Mouse (Mus musculus) A20 (cell line): ENCODE results near the gene Best1.
"Not testable (repeated sequence)": the region's sequence is repeated elsewhere in the genome, so short reads cannot be mapped to it uniquely, and the experiment has no call there.

Source experiments
- DNase-seq: peaks from one replicate; pipeline ENCODE4 v3.0.0-alpha.2; 2011; ENCODE audit warnings: low read depth, low spot score

Best1 gene

GRCm38 (mm10) chr19:9991304-9991703 lies 10.1 kb downstream of the Best1 start:
- DNase-seq, result peak; percentile 75

GRCm38 (mm10) chr19:9989884-9990256 lies 11.6 kb downstream of the Best1 start:
- no peak for DNase-seq

- peak; percentile 56 for DNase-seq
These were observed 12.1 kb downstream of the Best1 start for GRCm38 (mm10) chr19:9989171-9989883.

- no peak for DNase-seq
These were observed 13.8 kb downstream of the Best1 start for GRCm38 (mm10) chr19:9987593-9987992.

GRCm38 (mm10) chr19:9987192-9987591 lies 14.2 kb downstream of the Best1 start:
- no peak for DNase-seq

- no peak for DNase-seq
These were observed 15.5 kb downstream of the Best1 start for GRCm38 (mm10) chr19:9985900-9986421.

- DNase-seq, result no peak
These were observed 16.1 kb downstream of the Best1 start for GRCm38 (mm10) chr19:9985190-9985899.

GRCm38 (mm10) chr19:9984111-9985055 lies 17.1 kb downstream of the Best1 start:
- no peak for DNase-seq

GRCm38 (mm10) chr19:9982852-9983542 lies 18.4 kb downstream of the Best1 start:
- peak; percentile 76 for DNase-seq

- DNase-seq, result peak; percentile 98
These were observed 19.1 kb downstream of the Best1 start for GRCm38 (mm10) chr19:9982151-9982851.

- DNase-seq, result peak; percentile 52
These were observed 19.8 kb downstream of the Best1 start for GRCm38 (mm10) chr19:9981621-9982020.

GRCm38 (mm10) chr19:9980258-9980657 lies 21.2 kb downstream of the Best1 start, which contains the start of gene Fth1:
Fth1 (plus strand) TSS chr19:9980598.
- no peak for DNase-seq

GRCm38 (mm10) chr19:9979156-9979555 lies 22.3 kb downstream of the Best1 start:
- DNase-seq, result no peak

- no peak for DNase-seq
These were observed 22.9 kb downstream of the Best1 start for GRCm38 (mm10) chr19:9978431-9978951.

- no peak for DNase-seq
These were observed 24.3 kb downstream of the Best1 start for GRCm38 (mm10) chr19:9977085-9977484.

GRCm38 (mm10) chr19:9974853-9975252 lies 26.6 kb downstream of the Best1 start:
- DNase-seq, result not testable (repeated sequence)

GRCm38 (mm10) chr19:9968081-9968787 lies 33.2 kb downstream of the Best1 start:
- no peak for DNase-seq

GRCm38 (mm10) chr19:9966096-9966867 lies 35.2 kb downstream of the Best1 start:
- DNase-seq, result no peak
